Mouse (Mus musculus) retina, postnatal 1 day (tissue): ENCODE results near the gene Mapkapk2.
"Not testable (repeated sequence)": the region's sequence is repeated elsewhere in the genome, so short reads cannot be mapped to it uniquely, and the experiment has no call there.

Source experiments
- DNase-seq: peaks from one replicate; pipeline ENCODE4 v3.0.0-alpha.2; 2012

The Mapkapk2 gene

DNA sequence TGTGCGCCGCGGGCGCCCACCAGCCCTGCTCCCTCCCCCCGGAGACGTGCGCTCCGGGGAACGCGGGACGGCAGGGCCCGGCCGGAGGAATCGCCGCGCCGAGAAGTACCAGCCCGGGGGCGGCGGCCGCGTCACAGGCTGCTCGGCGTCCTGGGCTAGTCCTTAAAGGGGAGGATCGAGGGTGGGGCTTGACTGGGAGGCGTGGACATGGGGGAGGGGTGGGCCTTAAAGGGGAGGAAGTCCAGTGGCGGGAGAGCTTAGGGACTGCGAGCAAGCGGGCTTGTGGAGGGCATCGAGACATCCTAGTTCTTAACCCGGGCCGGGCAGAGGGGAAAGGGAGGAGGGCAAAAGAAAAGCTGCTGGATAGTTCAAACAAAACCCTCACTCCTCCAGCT is at the start of gene Mapkapk2:
Gene Mapkapk2 (minus strand): TSS at position 127 of the 395 bp plus-strand sequence.
- peak; percentile 97 for DNase-seq

DNA sequence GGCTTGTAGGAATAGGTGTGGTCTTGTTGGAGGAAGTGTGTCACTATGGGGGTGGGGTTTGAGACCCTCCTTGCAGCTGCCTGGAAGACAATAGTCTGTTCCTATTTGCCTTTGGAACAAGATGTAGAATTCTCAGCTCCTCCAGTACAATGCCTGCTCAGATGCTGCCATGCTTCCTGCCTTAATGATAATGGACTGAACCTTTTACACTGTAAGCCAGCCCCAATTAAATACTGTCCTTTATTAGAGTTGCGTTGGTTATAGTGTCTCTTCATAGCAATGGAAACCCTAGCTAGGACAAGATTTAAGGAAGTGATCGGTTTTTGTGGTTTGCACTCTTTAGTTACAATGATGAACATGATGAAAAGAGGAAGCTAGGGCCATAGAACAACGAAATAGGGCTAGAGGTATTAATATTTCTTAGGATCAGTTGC is 48.6 kb upstream of the Mapkapk2 start:
- no peak for DNase-seq

DNA sequence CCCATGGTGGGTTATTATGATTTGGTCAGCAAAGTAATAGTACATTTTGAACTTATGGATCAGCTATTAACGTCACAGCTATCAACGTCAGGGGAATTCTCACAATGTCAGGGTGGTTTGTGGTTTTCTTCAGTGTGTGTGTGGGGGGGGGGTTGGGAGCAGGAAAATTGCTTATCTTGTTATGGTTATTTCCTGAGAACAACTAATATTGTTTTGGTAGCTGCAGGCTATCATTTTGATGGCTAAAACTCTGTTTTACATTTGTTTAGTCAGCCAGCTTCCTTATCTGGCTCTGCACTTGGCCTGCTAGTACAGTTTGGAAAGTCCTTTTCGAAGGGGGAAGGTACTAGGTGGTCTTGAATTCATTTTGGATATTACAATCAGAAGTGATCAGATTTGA is 47.6 kb upstream of the Mapkapk2 start:
- DNase-seq = not testable (repeated sequence)

DNA sequence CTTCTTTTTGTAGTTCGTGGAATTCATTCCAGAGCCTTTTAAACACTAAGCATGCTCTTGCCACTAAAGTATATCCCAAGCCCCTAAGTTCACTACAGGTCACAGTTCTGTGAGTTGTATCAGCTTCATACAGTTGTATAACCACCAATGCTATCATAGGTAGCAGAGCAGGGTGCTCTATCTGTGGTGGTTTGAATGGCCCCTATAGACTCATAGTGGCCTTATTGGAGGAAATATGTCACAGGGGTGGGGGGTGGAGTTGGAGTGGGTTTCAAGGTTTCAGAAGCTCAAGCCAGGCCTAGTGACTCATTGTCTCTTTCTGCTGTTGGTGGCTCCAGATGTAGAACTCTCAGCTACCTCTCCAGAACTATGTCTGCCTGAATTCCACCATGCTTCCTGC is 44.8 kb upstream of the Mapkapk2 start:
- DNase-seq = no peak

DNA sequence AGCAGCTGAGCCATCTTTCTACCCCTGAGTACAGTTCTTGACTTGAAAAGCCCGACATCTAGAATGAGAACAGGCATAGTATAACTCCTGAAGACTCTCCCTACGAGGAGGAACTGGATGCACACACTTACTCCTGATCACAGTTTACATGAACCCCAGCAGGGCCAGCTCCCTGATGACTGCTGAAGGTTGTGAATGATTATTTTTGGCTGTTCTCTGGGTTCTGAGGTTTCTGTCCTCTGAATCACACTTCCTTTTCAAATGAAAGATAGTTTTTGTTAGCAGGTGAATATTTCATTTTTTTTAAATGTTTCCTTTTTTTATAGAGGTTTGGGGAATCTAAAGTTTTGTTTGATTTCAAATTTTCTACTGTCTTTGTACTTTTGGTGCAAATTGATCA is 43.8 kb upstream of the Mapkapk2 start:
- DNase-seq = no peak

DNA sequence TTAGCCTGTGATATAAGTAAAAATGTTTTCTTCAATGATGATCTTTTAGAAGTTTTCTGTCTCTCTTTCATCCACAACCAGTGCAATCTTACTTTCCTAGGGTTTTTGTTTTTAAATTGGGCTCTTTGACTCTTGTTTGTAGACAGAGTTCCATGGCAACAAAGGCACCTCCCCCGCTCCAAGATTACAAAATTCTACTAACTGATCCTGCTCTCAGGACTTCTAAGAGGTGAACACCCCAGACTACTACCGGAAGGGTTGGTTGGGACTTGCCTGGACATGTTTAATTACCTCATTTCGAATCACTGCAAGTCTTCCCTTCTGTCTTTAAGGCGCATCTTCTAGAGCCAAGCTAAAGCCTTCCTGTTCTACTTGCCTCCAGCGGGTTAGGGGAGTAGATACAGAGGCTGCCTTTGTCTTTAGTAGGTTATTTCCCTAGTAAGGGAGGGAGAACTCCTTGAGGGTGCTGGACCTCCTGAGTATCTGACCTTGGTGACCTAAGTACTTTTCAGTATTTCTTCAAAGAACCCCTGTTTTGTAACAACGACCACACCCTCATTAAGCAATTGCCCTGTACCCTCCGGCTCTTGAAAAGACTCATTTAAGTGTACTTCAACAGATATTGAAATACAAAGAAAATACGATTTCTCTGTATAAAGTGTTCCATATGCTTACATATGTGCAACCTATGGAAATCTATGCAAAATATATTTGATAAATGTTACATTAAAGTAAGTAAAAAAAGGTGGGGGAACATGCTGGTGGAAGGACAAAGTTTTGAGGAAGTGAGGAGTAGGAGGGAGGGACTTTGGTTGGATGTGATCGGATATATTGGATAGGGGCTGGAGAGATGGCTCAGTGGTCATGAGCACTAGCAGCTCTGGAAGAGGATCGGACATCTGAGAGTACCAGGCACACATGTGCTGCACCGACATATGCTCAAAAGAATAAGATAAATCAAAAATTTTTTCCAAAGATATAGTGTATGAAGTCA is 41.8 kb upstream of the Mapkapk2 start:
- DNase-seq = no peak

DNA sequence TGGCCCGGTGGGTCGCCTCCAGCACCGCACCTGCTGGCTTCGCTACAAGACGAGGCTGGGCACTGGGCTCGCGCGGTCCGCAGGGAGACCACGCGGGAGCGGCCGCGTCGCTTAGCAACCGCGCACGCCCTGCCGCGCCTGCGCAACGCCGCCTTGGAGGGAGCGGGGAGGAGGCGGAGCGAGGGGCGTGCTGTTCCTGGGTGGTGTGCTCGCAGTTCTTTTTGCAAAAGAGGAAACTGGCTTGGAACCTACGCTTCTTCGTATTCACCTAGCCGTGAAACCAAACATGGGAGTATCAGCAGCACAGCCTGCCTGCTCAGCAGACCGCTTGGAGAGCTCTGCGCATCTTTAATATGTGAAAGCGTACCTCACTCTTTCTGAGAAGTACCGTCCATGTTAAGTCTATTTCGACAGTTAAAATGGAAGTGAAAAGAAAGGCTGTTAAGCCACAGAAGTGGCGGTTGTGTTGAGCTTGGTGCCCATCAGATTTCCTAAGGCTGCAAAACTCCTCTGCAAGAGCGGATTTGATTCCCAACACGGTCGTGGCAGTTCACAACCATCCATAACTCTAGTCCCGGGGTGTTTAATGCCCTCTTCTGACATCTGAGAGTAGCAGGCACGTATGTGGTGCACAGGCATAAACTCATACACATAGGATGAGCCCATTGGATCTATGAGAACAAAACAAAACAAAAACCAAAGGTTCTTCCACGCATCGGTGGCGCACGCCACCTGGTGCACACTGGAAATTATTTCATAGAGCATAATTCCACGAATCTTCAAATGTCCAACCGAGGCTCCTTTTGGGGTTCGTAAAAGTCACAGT is 40.8 kb upstream of the Mapkapk2 start, which contains the start of gene Dyrk3:
Gene Dyrk3 (minus strand): TSS at position 150 of the 826 bp plus-strand sequence.
- DNase-seq = peak; percentile 96

DNA sequence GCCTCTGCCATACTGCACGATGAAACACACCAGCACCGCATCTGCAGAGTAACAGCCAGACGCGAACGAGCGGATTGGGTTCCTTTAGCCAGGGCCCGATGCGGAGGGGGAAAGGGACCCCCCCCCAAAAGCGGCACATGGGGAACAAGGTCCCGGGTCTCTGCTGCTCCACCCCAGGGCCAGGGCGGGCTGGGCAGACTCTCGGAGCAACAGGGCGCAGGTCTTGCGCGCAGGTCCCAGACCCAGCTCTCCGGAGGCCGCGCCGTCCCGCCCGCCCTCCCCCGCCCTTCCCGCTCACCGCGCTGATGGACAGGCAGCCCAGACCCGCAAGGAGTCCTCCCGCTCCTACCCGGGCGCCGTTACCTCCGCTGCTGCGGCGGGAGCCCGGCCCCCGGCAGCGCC is 40.1 kb upstream of the Mapkapk2 start:
- no peak for DNase-seq

DNA sequence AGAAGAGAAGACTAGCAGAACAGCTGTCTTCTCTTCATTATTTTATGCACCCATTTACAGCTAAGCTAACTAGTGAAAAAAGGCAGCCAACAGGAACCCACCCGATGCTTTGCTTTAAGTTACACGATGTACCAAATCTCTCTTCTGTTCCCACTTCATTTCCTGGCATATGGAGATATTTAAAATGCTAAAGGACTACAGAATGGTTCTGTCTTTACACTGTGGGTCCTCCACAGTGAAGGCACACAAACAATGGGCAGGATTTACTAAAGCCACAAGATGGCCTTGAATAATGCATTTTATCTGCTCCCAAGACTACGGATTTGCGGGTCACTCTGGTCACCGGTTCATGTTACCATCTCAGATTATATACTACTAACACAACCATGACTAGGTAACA is 39.5 kb upstream of the Mapkapk2 start:
- no peak for DNase-seq

DNA sequence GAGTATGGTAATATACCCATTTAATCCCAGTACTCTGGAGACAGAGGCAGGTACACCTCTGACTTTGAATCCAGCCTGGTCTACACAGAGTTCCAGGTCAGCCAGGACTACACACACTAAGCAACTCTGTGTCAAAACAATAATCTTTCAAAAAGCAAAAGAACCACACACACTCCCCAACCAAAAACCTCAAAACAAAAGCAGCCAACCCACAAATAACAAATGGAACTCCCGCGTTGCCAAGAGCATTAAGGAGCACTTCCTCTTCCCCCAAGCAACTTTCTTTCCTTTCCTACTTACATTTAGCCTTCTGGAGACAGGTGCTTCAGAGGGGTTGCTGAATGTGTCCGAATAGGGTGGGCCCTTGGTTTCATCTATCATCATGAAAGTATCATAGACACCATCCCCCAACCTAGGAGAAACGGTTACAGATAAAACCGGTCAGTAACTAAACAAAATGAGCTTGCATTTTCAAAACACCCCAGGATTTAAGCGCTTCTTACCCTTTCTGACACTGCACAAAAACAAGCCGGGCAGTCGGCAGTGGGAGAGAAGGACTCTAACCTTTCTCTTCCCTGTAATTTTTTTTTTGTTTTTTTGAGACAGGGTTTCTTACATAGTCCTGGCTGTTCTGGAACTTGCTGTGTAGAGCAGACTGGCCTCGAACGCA is 38.5 kb upstream of the Mapkapk2 start:
- DNase-seq = no peak

DNA sequence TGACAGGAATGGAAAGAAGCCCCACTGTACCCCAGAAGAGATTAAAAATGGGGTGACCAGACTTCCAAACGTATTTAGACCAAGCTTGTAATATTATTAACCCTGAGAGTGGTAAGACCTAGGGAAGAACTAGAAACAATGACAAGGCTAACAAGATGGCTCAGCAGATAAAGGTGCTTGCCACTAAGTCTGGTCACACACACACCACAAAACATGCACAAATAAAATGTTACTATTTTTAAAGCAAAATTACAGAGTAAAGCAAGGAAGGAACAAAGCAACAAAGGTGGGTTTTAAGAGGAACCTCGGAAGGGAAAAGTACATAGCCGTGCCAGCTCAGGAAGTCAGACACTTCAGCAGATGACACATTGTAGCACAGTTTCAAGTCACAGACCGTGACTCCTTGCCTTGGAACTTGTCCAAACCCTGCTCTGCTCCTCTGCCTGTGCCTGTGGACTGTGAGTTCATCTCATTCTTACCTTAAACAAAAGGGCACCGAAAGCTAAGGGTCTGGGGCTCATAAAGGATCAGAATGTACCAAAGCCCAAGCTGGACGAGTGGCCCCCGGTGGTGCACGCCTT is 37.4 kb upstream of the Mapkapk2 start:
- no peak for DNase-seq

DNA sequence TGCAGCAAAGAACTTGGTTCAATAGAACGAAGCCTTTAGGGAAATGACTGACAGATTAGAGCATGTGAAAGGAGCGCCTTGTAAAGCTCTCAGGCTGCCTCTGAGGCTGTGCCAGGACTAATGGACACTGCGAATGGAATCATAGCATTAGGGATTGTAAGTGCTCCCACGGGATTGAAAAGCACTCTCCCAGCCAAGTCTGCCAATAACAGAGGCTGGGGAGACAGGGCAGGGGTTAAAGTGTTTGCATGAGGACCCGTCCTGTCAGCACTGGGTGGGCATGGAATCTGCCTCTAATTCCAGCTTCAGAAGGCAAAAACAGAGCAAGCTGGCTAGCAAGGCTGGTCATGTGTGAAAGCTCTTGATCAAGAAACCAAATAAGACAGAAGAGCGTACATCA is 36.6 kb upstream of the Mapkapk2 start:
- peak; percentile 40 for DNase-seq

DNA sequence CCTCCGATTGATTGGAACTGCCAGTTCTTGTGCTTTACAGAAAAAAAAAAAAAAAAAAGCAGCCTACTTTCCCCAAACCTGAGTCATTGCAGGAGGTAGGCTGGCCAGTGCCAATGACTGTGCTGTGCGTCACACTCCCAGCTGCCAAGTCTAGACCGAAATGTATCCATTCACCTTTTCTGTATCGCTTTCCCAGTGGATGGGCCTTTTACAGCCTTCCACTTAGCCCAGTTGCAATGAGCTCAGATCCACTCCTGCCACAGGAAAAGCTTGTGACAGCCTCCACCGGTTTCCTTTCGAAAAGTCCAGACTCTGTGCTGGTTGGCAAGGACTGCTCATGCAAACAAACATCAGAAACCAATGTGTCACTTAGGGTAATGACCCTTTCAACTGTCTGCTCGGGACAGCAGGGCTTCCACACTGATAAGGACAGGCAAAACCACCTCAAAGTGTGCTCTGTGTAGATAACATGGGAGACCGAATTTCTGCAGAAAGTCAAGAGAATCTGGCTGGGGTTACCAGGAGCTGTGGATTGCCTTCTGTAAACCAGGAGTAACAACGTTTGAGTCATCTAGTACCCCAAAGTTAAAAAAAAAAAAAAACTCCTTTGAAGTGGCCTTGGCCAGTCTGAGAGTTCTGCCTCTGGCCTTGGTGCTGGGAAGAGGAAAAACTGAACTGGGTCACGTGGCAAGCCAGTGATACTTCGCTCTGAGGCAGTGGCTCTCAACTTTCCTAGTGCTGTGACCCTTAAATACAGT is 28.5 kb upstream of the Mapkapk2 start:
- no peak for DNase-seq

DNA sequence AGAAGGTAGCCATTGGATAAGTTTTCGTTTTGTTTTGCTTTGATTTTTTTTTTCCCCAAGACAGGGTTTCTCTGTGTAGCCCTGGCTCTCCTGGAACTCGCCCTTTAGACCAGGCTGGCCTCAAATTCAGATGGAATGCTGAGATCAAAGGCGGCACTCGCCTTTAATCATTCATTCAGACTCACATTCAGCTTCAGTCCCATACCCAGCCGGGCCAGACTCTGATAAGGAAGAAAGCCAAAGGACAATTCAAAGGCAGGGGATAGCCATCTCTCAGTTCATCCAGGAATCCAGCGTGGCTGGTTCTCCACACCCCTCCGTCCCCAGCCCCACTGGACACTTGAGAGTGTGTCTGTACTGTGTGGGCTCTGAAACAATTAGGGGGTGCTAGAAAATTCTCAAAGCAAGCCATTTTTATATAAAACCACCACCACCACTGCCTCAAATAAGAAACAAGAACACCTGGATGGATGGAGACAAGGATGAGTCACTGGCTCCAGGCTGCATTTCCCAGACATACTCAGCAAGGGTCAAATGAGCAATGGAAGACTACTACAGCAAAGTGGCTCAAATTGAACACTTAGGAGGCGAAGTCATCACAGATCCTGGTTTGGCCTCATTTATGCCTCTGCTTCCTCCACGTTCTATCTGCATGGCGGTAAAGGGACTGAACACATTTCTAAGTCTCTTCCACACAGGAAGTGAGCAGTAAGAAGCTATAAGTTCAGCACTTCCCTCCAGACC is 26.1 kb upstream of the Mapkapk2 start:
- DNase-seq = no peak

DNA sequence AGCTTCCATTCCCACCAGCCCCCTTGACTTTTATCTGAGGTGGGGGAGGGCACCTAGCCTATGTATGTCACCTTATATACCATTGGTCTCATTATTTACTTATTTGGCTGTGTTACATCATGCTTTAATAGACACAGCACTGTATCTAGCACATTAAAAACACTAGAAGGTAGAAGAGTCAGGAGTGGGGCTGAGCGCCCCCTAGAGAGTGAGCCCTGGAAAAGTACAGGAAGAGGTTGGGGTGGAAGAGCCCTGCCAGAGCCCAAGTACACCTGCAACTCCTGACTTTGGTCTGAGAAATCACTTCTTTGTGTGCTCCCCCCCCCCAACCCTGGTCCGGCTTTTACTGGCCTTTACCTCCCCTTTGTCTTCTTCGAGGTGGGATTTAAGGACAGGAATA is 24.4 kb upstream of the Mapkapk2 start:
- DNase-seq = no peak

DNA sequence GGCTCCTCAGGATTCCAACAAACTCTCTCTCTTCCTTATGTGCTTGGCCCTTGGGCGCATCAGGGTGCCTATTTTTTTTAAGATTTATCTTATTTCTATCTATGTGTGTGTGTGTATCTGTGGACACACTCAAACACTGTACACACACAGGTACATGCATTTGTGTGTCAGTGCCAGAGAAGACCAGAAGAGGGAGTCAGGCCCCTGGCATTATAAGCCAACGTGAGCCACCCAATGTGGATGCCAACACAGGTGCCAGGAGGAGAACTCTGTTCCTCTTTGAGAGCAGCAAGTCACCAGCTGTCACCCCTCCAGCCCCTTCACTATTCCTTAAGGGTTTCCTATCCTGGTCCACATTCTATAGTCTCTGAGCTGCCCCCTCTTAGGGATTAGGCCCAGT is 21.4 kb upstream of the Mapkapk2 start:
- DNase-seq = peak; percentile 37

DNA sequence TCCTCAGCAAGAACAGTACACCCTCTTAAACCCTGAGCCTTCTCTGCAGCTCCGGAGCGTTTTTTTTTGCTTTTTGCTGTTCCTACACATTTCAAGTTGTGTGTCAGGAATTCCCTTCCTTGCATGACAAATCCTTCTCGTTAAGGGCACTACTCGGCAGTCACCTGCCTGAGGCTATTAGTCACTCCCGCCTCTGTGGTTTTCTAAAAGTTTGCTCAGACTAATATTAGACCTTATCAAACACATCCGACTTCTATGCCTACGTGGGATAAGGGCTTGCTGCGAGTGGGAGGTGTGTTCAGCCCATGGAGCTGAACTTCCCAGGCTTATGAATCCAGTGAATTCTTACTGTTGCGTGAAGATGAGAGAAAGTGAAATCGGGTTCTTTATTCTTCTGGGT is 20.9 kb upstream of the Mapkapk2 start:
- DNase-seq = no peak

DNA sequence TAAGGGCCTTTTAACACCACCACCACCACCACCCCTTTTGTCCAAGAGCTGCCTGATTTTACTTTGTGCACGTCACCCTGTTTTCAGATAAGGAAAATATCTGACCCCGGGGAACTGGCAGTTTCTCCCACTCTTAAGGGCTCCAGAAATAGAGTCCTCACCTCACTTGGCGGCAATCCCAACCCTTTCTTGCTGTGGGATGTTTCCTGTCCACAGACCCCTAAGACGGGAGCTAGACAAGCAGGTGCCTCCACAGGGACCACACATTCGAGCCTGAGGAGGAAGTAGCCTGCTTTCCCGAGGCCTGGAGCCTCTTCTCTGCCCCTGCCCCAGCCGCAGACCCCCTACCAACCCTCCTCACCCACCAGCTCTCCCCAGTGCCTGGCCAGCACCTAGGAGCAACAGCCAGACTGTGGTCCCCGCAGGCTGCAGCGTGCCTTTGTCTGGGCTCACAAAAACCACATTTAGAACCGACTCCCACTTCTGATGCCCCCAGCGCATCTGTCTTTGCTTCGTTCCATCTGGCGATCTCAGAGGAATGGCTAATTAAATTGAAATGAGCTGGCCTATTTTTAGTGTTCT is 18.9 kb upstream of the Mapkapk2 start:
- DNase-seq = peak; percentile 77

DNA sequence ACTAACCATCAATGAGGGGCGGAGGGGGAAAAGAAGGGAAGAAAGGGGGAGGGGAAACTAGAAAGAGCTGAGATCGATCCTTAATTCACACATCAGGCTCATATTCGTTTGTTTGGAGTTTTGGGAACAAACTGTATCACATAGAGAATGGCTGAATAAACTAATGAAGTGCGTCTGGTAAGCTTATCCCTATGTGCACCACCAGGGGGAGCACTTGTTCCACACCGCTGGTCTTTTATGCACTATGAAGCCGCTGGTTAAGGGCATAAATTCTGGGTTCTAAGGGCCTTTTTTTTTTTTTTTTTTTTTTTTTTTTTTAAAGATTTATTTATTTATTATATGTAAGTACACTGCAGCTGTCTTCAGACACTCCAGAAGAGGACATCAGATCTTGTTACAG is 18.3 kb upstream of the Mapkapk2 start:
- peak; percentile 81 for DNase-seq

DNA sequence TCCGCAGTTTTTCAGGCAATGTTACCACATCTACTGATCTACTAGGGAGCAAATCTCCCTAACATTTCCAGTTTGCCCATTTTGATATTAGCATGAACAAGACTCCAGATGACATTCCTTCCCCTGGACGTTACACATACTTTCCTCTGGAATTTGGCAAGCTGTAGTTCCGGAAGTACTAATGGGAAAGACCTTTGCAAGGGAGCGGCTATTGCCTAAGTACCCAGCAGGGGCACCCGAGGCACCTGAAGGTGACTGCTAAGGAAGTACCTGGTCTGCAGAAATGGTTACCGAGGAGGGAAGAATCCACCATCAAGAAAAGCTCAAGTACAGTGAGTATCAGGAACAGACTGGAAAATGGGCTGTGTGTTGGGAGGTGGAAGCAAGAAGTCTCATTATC is 14.9 kb upstream of the Mapkapk2 start:
- DNase-seq = no peak
